Mouse (Mus musculus) myocyte (in vitro differentiated cells): ENCODE data around the gene Irak1. TPM values are rescaled to one million over a fixed set of nuclear protein-coding genes. Genes with fewer than 3 reads are reported as not detected.

Source experiments
- H3K27me3 ChIP-seq: one replicate; pipeline ENCODE4 v1.6.1; 2011; ENCODE audit not compliant: control insufficient read depth, insufficient read depth, insufficient read length
- H3K36me3 ChIP-seq: one replicate; pipeline ENCODE4 v1.6.1; 2011; ENCODE audit not compliant: control insufficient read depth, insufficient read depth
- H3K4me2 ChIP-seq: one replicate; pipeline ENCODE4 v1.6.1; 2011; ENCODE audit warnings: low read depth, control low read depth
- H3K4me3 ChIP-seq: one replicate; pipeline ENCODE4 v1.5.1; 2011; ENCODE audit warnings: mild to moderate bottlenecking, control low read depth, moderate library complexity
- H3K79me2 ChIP-seq: one replicate; pipeline ENCODE4 v1.6.1; 2011; ENCODE audit not compliant: control insufficient read depth, insufficient read depth
- H3ac ChIP-seq: one replicate; pipeline ENCODE4 v1.6.1; 2011; ENCODE audit not compliant: control insufficient read depth, insufficient read length
- CEBPB ChIP-seq: IDR thresholded peaks from 2 replicates; pipeline ENCODE4 v1.6.1; 2011; ENCODE audit warnings: mild to moderate bottlenecking, moderate library complexity; ENCODE audit not compliant: poor library complexity, insufficient read depth, severe bottlenecking
- E2F4 ChIP-seq: IDR thresholded peaks from one replicate; pipeline ENCODE4 v1.6.1; 2011; ENCODE audit warnings: mild to moderate bottlenecking, control low read depth, moderate library complexity; ENCODE audit not compliant: insufficient read depth
- MAX ChIP-seq: IDR thresholded peaks from one replicate; pipeline ENCODE4 v1.6.1; 2011; ENCODE audit warnings: low read depth, mild to moderate bottlenecking, control low read depth
- MYOD1 ChIP-seq, 3 experiments: IDR thresholded peaks; one replicate each; pipeline ENCODE4 v1.6.1; 2011; ENCODE audit warnings: control low read depth in 2 of 3, low read depth in 2 of 3, mild to moderate bottlenecking in 2 of 3, moderate library complexity in 1 of 3; ENCODE audit not compliant: insufficient read length in 2 of 3, control insufficient read depth in 1 of 3
- MYOG ChIP-seq, 3 experiments: IDR thresholded peaks; one replicate each; pipeline ENCODE4 v1.6.1; 2011; ENCODE audit warnings: control low read depth in 2 of 3, low read depth in 2 of 3, mild to moderate bottlenecking in 2 of 3; ENCODE audit not compliant: insufficient read length in 2 of 3, control insufficient read depth in 1 of 3, insufficient read depth in 1 of 3
- POLR2A ChIP-seq: IDR thresholded peaks from one replicate; pipeline ENCODE4 v1.6.1; 2011; ENCODE audit warnings: low read depth, mild to moderate bottlenecking, control low read depth, moderate library complexity; ENCODE audit not compliant: insufficient read length
- POLR2AphosphoS2 ChIP-seq: IDR thresholded peaks from one replicate; pipeline ENCODE4 v1.6.1; 2011; ENCODE audit warnings: low read depth, control low read depth; ENCODE audit not compliant: insufficient read length
- REST ChIP-seq: IDR thresholded peaks from one replicate; pipeline ENCODE4 v1.6.1; 2011; ENCODE audit warnings: mild to moderate bottlenecking, control low read depth, moderate library complexity; ENCODE audit not compliant: insufficient read depth, insufficient read length
- SRF ChIP-seq: IDR thresholded peaks from one replicate; pipeline ENCODE4 v1.6.1; 2011; ENCODE audit warnings: low read depth; ENCODE audit not compliant: control insufficient read depth, insufficient read length
- TCF12 ChIP-seq: IDR thresholded peaks from one replicate; pipeline ENCODE4 v1.6.1; 2011; ENCODE audit warnings: mild to moderate bottlenecking, control low read depth; ENCODE audit not compliant: poor library complexity, insufficient read depth, severe bottlenecking
- TCF3 ChIP-seq: IDR thresholded peaks from one replicate; pipeline ENCODE4 v1.6.1; 2011; ENCODE audit warnings: low read depth, control low read depth; ENCODE audit not compliant: insufficient read length
- USF1 ChIP-seq: IDR thresholded peaks from one replicate; pipeline ENCODE4 v1.6.1; 2011; ENCODE audit warnings: low read depth, mild to moderate bottlenecking, control low read depth, moderate library complexity
- polyA plus RNA-seq: library from polyadenylated mRNA; unstranded; fragments of >200 nt; fragmentation: generic; extraction: Trizol; gene quantifications from one replicate; pipeline ENCODE4 v1.2.1, GENCODE M21; 2012; ENCODE audit warnings: missing spikeins

Gene Irak1
- polyA plus RNA-seq, 1 experiment = 28.6 TPM

- no peaks in the 10 kb centered on the region for H3K36me3 ChIP-seq
- no peak overlapping the region for H3K4me2 ChIP-seq
- no peak overlapping the region for H3ac ChIP-seq
- TF ChIP-seq POLR2A (no peak), SRF (no peak), MAX (no peak)
- no peak overlapping the region for H3K4me3 ChIP-seq
- no peaks in the 10 kb centered on the region for H3K79me2 ChIP-seq
- no peaks in the 10 kb centered on the region for H3K27me3 ChIP-seq
Observed at GRCm38 (mm10) chrX:73972774-73973173, 50.9 kb downstream of the Irak1 start.

GRCm38 (mm10) chrX:73970781-73971180 lies 52.9 kb downstream of the Irak1 start:
- Histone ChIP-seq H3K4me3 (no peak overlapping the region), H3K27me3 (no peaks in the 10 kb centered on the region), H3K79me2 (peaks cover 4% of the 10 kb centered on the region), H3ac (no peak overlapping the region), H3K36me3 (no peaks in the 10 kb centered on the region), H3K4me2 (no peak overlapping the region)
- TF ChIP-seq MAX (no peak), E2F4 (no peak), SRF (no peak), USF1 (no peak), MYOD1 (IDR thresholded peaks at IDR 0.05; ENCODE audit: control insufficient read depth in 1 of 3, insufficient read length in 2 of 3, low read depth in 2 of 3) (no peak), CEBPB (no peak), TCF12 (no peak)

DNA sequence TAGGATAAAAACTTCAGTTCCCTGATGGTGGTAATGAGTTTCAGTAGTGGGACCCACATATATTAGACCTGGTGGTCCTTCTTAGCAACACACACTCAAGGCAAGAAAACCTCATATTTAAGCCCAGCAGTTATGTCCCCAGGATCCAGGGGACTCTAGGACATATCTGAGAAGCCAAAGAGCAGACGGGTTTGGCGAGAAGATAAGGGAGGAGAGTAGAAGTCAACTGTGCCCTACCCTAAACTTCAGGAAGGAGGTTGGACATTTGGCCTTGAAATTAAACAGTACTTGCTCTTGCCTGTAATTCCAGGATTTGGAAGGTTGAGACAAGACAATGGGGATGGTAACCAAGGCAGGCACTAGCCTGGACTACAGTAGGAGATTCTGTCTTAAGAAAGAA lies 54.0 kb downstream of the Irak1 start:
- peaks cover 14% of the 10 kb centered on the region for H3K79me2 ChIP-seq

DNA sequence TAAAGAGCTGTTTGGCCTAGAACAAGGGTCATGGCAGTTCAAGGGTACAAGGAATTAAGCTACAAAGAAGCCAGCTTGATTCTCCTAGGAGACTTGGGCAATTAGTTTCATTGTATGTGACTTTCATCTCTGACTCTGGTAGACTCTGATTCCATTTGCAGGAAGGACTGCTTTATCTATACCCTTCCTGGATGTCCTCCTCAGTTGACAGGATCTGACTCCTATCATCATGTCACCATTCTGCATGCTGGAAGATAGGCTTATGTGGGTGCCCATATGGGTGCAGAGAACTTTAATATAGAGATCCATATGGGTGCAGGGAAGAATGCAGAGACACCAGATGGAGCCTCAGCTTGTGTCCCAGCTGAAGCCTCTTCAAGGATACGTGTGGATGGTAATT lies 54.6 kb downstream of the Irak1 start:
- TF ChIP-seq MAX (no peak), SRF (no peak), TCF12 (no peak), USF1 (no peak), POLR2AphosphoS2 (no peak), TCF3 (no peak), MYOG (IDR thresholded peaks at IDR 0.05; ENCODE audit: control insufficient read depth in 1 of 3, insufficient read depth in 1 of 3, insufficient read length in 2 of 3, low read depth in 2 of 3) (no peak)
- Histone ChIP-seq H3K79me2 (peaks cover 20% of the 10 kb centered on the region), H3K36me3 (no peaks in the 10 kb centered on the region), H3K4me3 (no peak overlapping the region), H3K27me3 (no peaks in the 10 kb centered on the region), H3K4me2 (no peak overlapping the region), H3ac (no peak overlapping the region)

More for the DNA sequence above, 54.0 kb downstream of the Irak1 start:
- Histone ChIP-seq H3K27me3 (no peaks in the 10 kb centered on the region), H3ac (no peak overlapping the region), H3K4me2 (no peak overlapping the region), H3K4me3 (no peak overlapping the region), H3K36me3 (no peaks in the 10 kb centered on the region)
- TF ChIP-seq POLR2AphosphoS2 = no peak
- TF ChIP-seq POLR2A = no peak
- TF ChIP-seq CEBPB = no peak
- no peak for TF ChIP-seq USF1
- no peak for TF ChIP-seq MAX
- no peak for TF ChIP-seq SRF
- TF ChIP-seq MYOD1 (IDR thresholded peaks at IDR 0.05; ENCODE audit: control insufficient read depth in 1 of 3, insufficient read length in 2 of 3, low read depth in 2 of 3) = no peak
- no peak for TF ChIP-seq TCF3
- TF ChIP-seq REST = no peak
- TF ChIP-seq TCF12 = no peak
- no peak for TF ChIP-seq E2F4
- no peak for TF ChIP-seq MYOG (IDR thresholded peaks at IDR 0.05; ENCODE audit: control insufficient read depth in 1 of 3, insufficient read depth in 1 of 3, insufficient read length in 2 of 3, low read depth in 2 of 3)

DNA sequence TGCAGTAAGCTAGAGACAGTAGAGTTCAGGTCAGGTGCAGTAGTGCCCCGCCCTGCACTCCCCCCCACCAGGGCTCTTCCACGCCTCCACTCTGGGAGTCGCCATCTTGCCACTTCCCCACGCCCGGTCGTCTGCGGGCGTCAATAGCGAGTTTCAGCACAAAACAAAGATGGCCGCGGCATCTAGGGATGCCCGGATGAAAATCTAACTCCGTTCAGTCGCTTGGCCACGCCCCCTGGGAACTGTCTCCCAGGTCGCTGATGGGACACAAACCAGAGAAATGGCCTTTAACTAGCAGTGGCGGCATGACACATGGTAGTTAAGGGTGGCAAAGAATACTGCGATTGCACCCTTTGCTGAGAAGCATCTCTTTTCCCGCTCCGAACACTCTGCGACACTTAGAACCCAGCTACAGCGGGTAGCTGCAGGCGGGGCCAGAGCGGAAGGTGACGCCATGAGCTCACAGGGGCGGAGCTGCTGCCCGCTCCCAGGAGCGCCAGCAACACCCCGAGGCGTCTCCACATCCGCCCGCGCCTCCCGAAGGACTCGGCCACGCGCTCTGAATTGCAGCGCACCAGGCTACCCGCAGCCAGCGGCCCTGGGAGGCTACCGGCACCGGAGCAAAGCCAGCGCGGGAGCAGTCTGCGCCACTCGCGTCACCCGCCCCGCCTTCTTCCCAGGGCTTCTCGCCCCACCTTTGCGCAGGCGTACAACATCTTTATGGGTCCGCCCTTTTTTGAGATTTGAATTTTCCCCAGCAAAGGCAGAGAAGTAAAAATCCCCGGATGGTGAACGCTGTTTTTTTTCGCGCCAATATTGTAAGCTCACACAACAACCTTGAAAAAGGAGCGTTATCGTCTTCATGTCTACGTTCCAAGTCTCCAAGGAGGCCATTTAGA lies 56.3 kb downstream of the Irak1 start:
- TF ChIP-seq POLR2A = peak; percentile 81
- no peak for TF ChIP-seq MAX
- no peak for TF ChIP-seq POLR2AphosphoS2
- Histone ChIP-seq H3K27me3 (no peaks in the 10 kb centered on the region), H3K4me3 (peak overlapping the region; percentile 89), H3K4me2 (peak overlapping the region; percentile 87), H3ac (peak overlapping the region; percentile 43), H3K36me3 (no peaks in the 10 kb centered on the region), H3K79me2 (peaks cover 37% of the 10 kb centered on the region)
